ENCODE assay signal across 20 mouse cellular contexts in genomic region chr12:27597878-27598277, GRCm38 (mm10).
DNase-seq lines count a peak whose midpoint lies in the region; ATAC-seq lines count a peak whose summit lies in the region.
"Had no signal": no experiment of that assay in that cellular context is flagged by ENCODE, and none has a peak within 500 bp of the region (broad histone marks: within the 10 kb centered on the region; RNA-seq: fewer than 3 reads in every experiment).

No protein-coding gene starts in this region.

- intact Hi-C loops in heart, postnatal 14 days (cut with DNase I) = loop anchor here (2.0 to 5.0 kb wide), 2 partner anchors 649 to 835 kb away; no protein-coding TSS in a partner anchor

- no peak for ATAC-seq in embryonic facial prominence, embryonic 14.5 days (ENCODE audit: low read depth)

- no peaks in the 10 kb centered on the region for H3K27me3 ChIP-seq in embryonic facial prominence, embryonic 14.5 days (replicated peaks; ENCODE audit: control insufficient read depth, insufficient read depth, low read length)
- H3K27me3 ChIP-seq in limb, embryonic 10.5 days (ENCODE audit: low read depth, poor library complexity, severe bottlenecking) = 0 out of 2 replicates have a peak, but pooled peaks cover 3% of the 10 kb centered on the region
- H3K27me3 ChIP-seq: embryonic facial prominence, embryonic 15.5 days; neural tube, embryonic 15.5 days had no signal

- no peak overlapping the region for H3K4me3 ChIP-seq in embryonic facial prominence, embryonic 14.5 days (ENCODE audit: low read depth, low read length)
- H3K4me3 ChIP-seq in limb, embryonic 10.5 days = no peak overlapping the region
- H3K4me3 ChIP-seq: embryonic facial prominence, embryonic 15.5 days; heart, embryonic 10.5 days; neural tube, embryonic 15.5 days had no signal

- no peaks in the 10 kb centered on the region for H3K9me3 ChIP-seq in embryonic facial prominence, embryonic 14.5 days (ENCODE audit: control insufficient read depth, low read length)
- no peaks in the 10 kb centered on the region for H3K9me3 ChIP-seq in limb, embryonic 10.5 days (replicated peaks)
- H3K9me3 ChIP-seq: embryonic facial prominence, embryonic 15.5 days; heart, embryonic 10.5 days; neural tube, embryonic 15.5 days had no signal

- H3K9ac ChIP-seq in embryonic facial prominence, embryonic 14.5 days (ENCODE audit: low read depth, low read length) = no peak overlapping the region
- H3K9ac ChIP-seq: embryonic facial prominence, embryonic 15.5 days; neural tube, embryonic 15.5 days had no signal

- peak; percentile 36 for DNase-seq in retina, postnatal 1 day
- no peak for DNase-seq in retina, embryonic 14.5 days (ENCODE audit: low spot score)
- peak; percentile 47 for DNase-seq in embryonic facial prominence, embryonic 14.5 days (ENCODE audit: low spot score)
- no peak for DNase-seq in limb, embryonic 10.5 days (ENCODE audit: low spot score)
- no peak for DNase-seq in heart, adult 18-20 months
- DNase-seq in layer of hippocampus, postnatal 10 days (ENCODE audit: low spot score in 2 of 2) = no peak
- DNase-seq in heart, postnatal 14 days = no peak
- DNase-seq: adrenal gland, adult 2 months; cerebellum, adult 8-10 months; gastrocnemius, postnatal 25 days; heart, postnatal 36 days; kidney, adult 8-10 months; kidney, postnatal 4 days; lung, adult 18-20 months; lung, postnatal 4 days; right cerebral cortex, adult 18-20 months; thymus, postnatal 4 days had no signal

- H3K4me1 ChIP-seq in embryonic facial prominence, embryonic 14.5 days (ENCODE audit: control insufficient read depth, insufficient read depth, low read length) = peaks cover 4% of the 10 kb centered on the region; the same call in 1 of the 2 replicates
- H3K4me1 ChIP-seq in limb, embryonic 10.5 days = peaks cover 12% of the 10 kb centered on the region

- 36% methylated on average over 7 of the region's 7 CpGs for WGBS in embryonic facial prominence, embryonic 14.5 days
- 73% methylated on average over 7 of the region's 7 CpGs for WGBS in limb, embryonic 10.5 days

- no peaks in the 10 kb centered on the region for H3K36me3 ChIP-seq in embryonic facial prominence, embryonic 14.5 days (ENCODE audit: control insufficient read depth, insufficient read depth, low read length)
- no peaks in the 10 kb centered on the region for H3K36me3 ChIP-seq in limb, embryonic 10.5 days
- H3K36me3 ChIP-seq: embryonic facial prominence, embryonic 15.5 days; heart, embryonic 10.5 days; neural tube, embryonic 15.5 days had no signal

- H3K27ac ChIP-seq in embryonic facial prominence, embryonic 14.5 days (replicated peaks; ENCODE audit: low read depth, low read length) = no peak overlapping the region
- H3K27ac ChIP-seq in limb, embryonic 10.5 days = peak overlapping the region; percentile 34; the same call in 1 of the 2 replicates
- H3K27ac ChIP-seq: embryonic facial prominence, embryonic 15.5 days; heart, embryonic 10.5 days; neural tube, embryonic 15.5 days had no signal

- H3K4me2 ChIP-seq in embryonic facial prominence, embryonic 14.5 days (ENCODE audit: low read depth, low read length) = no peak overlapping the region
- H3K4me2 ChIP-seq: embryonic facial prominence, embryonic 15.5 days; neural tube, embryonic 15.5 days had no signal

Comparison
In these comparisons a context has a peak if more than half of its experiments do, and no peak if none do; other contexts are left out.
1. DNase-seq: peak in retina, postnatal 1 day (single experiment) and embryonic facial prominence, embryonic 14.5 days (single experiment); none in retina, embryonic 14.5 days (single experiment), limb, embryonic 10.5 days (single experiment), heart, adult 18-20 months (0 of 2), layer of hippocampus, postnatal 10 days (0 of 2) and heart, postnatal 14 days (0 of 2).